Mouse (Mus musculus): ENCODE measurements around the gene N4bp2l2.
"Not testable (repeated sequence)": the region's sequence is repeated elsewhere in the genome, so short reads cannot be mapped to it uniquely, and the experiment has no call there.

The N4bp2l2 gene

GRCm38 (mm10) chr5:150643390-150643789, 22.6 kb downstream of the N4bp2l2 start:
- DNase-seq (ENCODE audit: low spot score): not testable (repeated sequence)

GRCm38 (mm10) chr5:150641440-150641839, 24.5 kb downstream of the N4bp2l2 start:
- DNase-seq (ENCODE audit: low spot score): no peak

GRCm38 (mm10) chr5:150629692-150630091, 36.3 kb downstream of the N4bp2l2 start:
- DNase-seq (ENCODE audit: low spot score): no peak

- DNase-seq (ENCODE audit: low spot score): no peak
Measured at GRCm38 (mm10) chr5:150629272-150629671, 36.7 kb downstream of the N4bp2l2 start.

- no peak for DNase-seq (ENCODE audit: low spot score)
Measured at GRCm38 (mm10) chr5:150625528-150625927, 40.5 kb downstream of the N4bp2l2 start.

- no peak for DNase-seq (ENCODE audit: low spot score)
Measured at GRCm38 (mm10) chr5:150622792-150623191, 43.2 kb downstream of the N4bp2l2 start.

- DNase-seq (ENCODE audit: low spot score): no peak
Measured at GRCm38 (mm10) chr5:150621592-150621991, 44.4 kb downstream of the N4bp2l2 start.

GRCm38 (mm10) chr5:150620588-150621135, 45.3 kb downstream of the N4bp2l2 start:
- no peak for DNase-seq (ENCODE audit: low spot score)

- DNase-seq (ENCODE audit: low spot score): no peak
Measured at GRCm38 (mm10) chr5:150618599-150619355, 47.2 kb downstream of the N4bp2l2 start.

- no peak for DNase-seq (ENCODE audit: low spot score)
Measured at GRCm38 (mm10) chr5:150616731-150617130, 49.3 kb downstream of the N4bp2l2 start.

- no peak for DNase-seq (ENCODE audit: low spot score)
Measured at GRCm38 (mm10) chr5:150616216-150616615, 49.8 kb downstream of the N4bp2l2 start.

GRCm38 (mm10) chr5:150614054-150614453, 51.9 kb downstream of the N4bp2l2 start:
- no peak for DNase-seq (ENCODE audit: low spot score)

GRCm38 (mm10) chr5:150611697-150612096, 54.3 kb downstream of the N4bp2l2 start:
- DNase-seq (ENCODE audit: low spot score): no peak

- no peak for DNase-seq (ENCODE audit: low spot score)
Measured at GRCm38 (mm10) chr5:150611136-150611535, 54.8 kb downstream of the N4bp2l2 start.

GRCm38 (mm10) chr5:150607631-150608030, 58.4 kb downstream of the N4bp2l2 start:
- DNase-seq (ENCODE audit: low spot score): no peak

- DNase-seq (ENCODE audit: low spot score): no peak
Measured at GRCm38 (mm10) chr5:150606131-150606530, 59.9 kb downstream of the N4bp2l2 start.

- no peak for DNase-seq (ENCODE audit: low spot score)
Measured at GRCm38 (mm10) chr5:150601441-150602230, 64.3 kb downstream of the N4bp2l2 start.

- no peak for DNase-seq (ENCODE audit: low spot score)
Measured at GRCm38 (mm10) chr5:150600554-150601440, 65.2 kb downstream of the N4bp2l2 start.

- DNase-seq (ENCODE audit: low spot score): no peak
Measured at GRCm38 (mm10) chr5:150599301-150600294, 66.4 kb downstream of the N4bp2l2 start.

Data from layer of hippocampus, adult 9-10 months (tissue).